Mouse (Mus musculus): ENCODE measurements at regions not wholly inside any gene's neighbourhood (a gene's known extent, or its start where the extent isn't known, plus 50 kb on each side); places are given as distances from the start of the nearest gene placed in this dataset.

GRCm38 (mm10) chr10:21504431-21504830, 88.5 kb upstream of the 1700020N01Rik start:
- TF ChIP-seq CTCF (IDR thresholded peaks at IDR 0.05; ENCODE audit: borderline replicate concordance, extremely low read depth, insufficient read depth, insufficient read length) = no peak
- no peak for TF ChIP-seq POLR2A (IDR thresholded peaks at IDR 0.05; ENCODE audit: borderline replicate concordance, extremely low read depth, insufficient read depth, insufficient read length, poor library complexity, severe bottlenecking)
